Mouse (Mus musculus): ENCODE measurements around the gene Sgca.

GRCm38 (mm10) chr11:94944295-94944694 is 31.8 kb downstream of the Sgca start:
- peak; percentile 25; the same call in 1 of the 2 replicates for TF ChIP-seq CTCF (IDR thresholded peaks at IDR 0.05)
- no peak for TF ChIP-seq EP300 (IDR thresholded peaks at IDR 0.05)
